Mouse (Mus musculus) heart, adult 2 months (tissue): Measurements from ENCODE around the gene Tmub2.

ENCODE experiments used
- CTCF ChIP-seq: fragments of 200-600 bp; IDR thresholded peaks from 2 replicates; pipeline ENCODE4 v1.8.1; 2022; ENCODE audit warnings: antibody characterized with exemption, mild to moderate bottlenecking, moderate library complexity
- POLR2A ChIP-seq: fragments of 200-500 bp; IDR thresholded peaks from 2 replicates; pipeline ENCODE4 v1.6.1; 2011; ENCODE audit warnings: mild to moderate bottlenecking, low read depth, low read length, control low read depth; ENCODE audit not compliant: insufficient read depth

- no peak for TF ChIP-seq CTCF
- TF ChIP-seq POLR2A: no peak
These were observed 53.2 kb downstream of the Tmub2 start for GRCm38 (mm10) chr11:102337921-102338320.
